Mouse (Mus musculus): ENCODE measurements around the gene Prm1. TPM values are rescaled to one million over a fixed set of nuclear protein-coding genes. Genes with fewer than 3 reads are reported as not detected.
"Not testable (repeated sequence)": the region's sequence is repeated elsewhere in the genome, so short reads cannot be mapped to it uniquely, and the experiment has no call there.

Prm1 gene
- total RNA-seq, 1 experiment from 2014 or later, result not detected

GRCm38 (mm10) chr16:10828461-10828805 lies 22.8 kb upstream of the Prm1 start:
- no peak for ATAC-seq (replicated peaks in 1 of 2; ENCODE audit: insufficient read depth in 1 of 2, low FRiP score in 2 of 2, low TSS enrichment in 1 of 2, low read depth in 1 of 2, poor library complexity in 2 of 2, severe bottlenecking in 2 of 2)

- 0 out of 4 replicates have a peak, but pooled peaks of 1 of the 2 experiments have one; percentile 27 for ATAC-seq (replicated peaks in 1 of 2; ENCODE audit: insufficient read depth in 1 of 2, low FRiP score in 2 of 2, low TSS enrichment in 1 of 2, low read depth in 1 of 2, poor library complexity in 2 of 2, severe bottlenecking in 2 of 2)
These were observed 22.3 kb upstream of the Prm1 start for GRCm38 (mm10) chr16:10827766-10828460.

GRCm38 (mm10) chr16:10827269-10827668 lies 21.6 kb upstream of the Prm1 start:
- no peak for ATAC-seq (replicated peaks in 1 of 2; ENCODE audit: insufficient read depth in 1 of 2, low FRiP score in 2 of 2, low TSS enrichment in 1 of 2, low read depth in 1 of 2, poor library complexity in 2 of 2, severe bottlenecking in 2 of 2)

GRCm38 (mm10) chr16:10825840-10826239 lies 20.2 kb upstream of the Prm1 start:
- no peak for ATAC-seq (replicated peaks in 1 of 2; ENCODE audit: insufficient read depth in 1 of 2, low FRiP score in 2 of 2, low TSS enrichment in 1 of 2, low read depth in 1 of 2, poor library complexity in 2 of 2, severe bottlenecking in 2 of 2)

DNA sequence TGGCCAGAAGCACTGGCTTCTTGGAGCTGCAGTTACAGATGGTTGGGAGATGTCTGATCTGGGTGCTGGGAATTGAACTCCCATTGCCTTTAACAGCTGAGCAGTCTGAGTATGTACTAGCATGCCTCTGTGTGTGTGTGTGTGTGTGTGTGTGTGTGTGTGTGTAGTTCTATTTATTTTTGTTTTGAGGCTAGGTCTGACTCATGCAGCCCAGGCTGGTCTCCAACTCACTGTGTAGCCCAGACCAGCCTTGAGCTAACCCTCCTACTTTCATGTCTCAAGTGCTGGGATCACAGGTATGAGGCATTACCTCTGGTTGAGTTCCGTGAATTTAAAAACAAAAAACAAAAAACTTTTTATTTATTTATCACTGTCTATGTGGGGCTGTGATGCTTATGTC lies 18.9 kb upstream of the Prm1 start:
- ATAC-seq (replicated peaks in 1 of 2; ENCODE audit: insufficient read depth in 1 of 2, low FRiP score in 2 of 2, low TSS enrichment in 1 of 2, low read depth in 1 of 2, poor library complexity in 2 of 2, severe bottlenecking in 2 of 2), result no peak

GRCm38 (mm10) chr16:10821387-10821786 lies 15.7 kb upstream of the Prm1 start:
- ATAC-seq (replicated peaks in 1 of 2; ENCODE audit: insufficient read depth in 1 of 2, low FRiP score in 2 of 2, low TSS enrichment in 1 of 2, low read depth in 1 of 2, poor library complexity in 2 of 2, severe bottlenecking in 2 of 2), result no peak

GRCm38 (mm10) chr16:10819966-10820365 lies 14.3 kb upstream of the Prm1 start:
- ATAC-seq (replicated peaks in 1 of 2; ENCODE audit: insufficient read depth in 1 of 2, low FRiP score in 2 of 2, low TSS enrichment in 1 of 2, low read depth in 1 of 2, poor library complexity in 2 of 2, severe bottlenecking in 2 of 2), result no peak

- ATAC-seq (replicated peaks in 1 of 2; ENCODE audit: insufficient read depth in 1 of 2, low FRiP score in 2 of 2, low TSS enrichment in 1 of 2, low read depth in 1 of 2, poor library complexity in 2 of 2, severe bottlenecking in 2 of 2), result no peak
These were observed 13.0 kb upstream of the Prm1 start for GRCm38 (mm10) chr16:10818579-10819135.

- ATAC-seq (replicated peaks in 1 of 2; ENCODE audit: insufficient read depth in 1 of 2, low FRiP score in 2 of 2, low TSS enrichment in 1 of 2, low read depth in 1 of 2, poor library complexity in 2 of 2, severe bottlenecking in 2 of 2), result peak; percentile 75
These were observed 9.2 kb upstream of the Prm1 start for GRCm38 (mm10) chr16:10814864-10815263.

DNA sequence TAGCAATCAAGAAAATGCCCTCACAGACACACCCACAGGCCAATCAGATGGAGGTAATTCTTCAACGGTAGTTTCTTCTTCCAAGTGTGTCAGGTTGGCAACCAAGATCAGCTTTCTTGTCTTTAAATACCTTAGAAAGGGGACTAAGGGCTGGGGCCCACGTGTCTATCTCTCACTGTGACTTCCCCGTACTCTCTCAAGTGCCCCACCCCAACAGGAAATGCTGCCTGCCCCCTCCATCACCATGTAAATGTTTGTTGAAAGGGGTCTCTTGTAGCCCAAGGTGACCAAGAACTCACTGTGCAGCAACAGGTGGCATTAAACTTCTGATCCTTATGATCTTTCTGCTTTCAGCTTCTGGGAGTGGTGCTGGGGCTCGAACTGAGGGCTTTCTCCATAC lies 8.1 kb upstream of the Prm1 start:
- no peak for ATAC-seq (replicated peaks in 1 of 2; ENCODE audit: insufficient read depth in 1 of 2, low FRiP score in 2 of 2, low TSS enrichment in 1 of 2, low read depth in 1 of 2, poor library complexity in 2 of 2, severe bottlenecking in 2 of 2)

DNA sequence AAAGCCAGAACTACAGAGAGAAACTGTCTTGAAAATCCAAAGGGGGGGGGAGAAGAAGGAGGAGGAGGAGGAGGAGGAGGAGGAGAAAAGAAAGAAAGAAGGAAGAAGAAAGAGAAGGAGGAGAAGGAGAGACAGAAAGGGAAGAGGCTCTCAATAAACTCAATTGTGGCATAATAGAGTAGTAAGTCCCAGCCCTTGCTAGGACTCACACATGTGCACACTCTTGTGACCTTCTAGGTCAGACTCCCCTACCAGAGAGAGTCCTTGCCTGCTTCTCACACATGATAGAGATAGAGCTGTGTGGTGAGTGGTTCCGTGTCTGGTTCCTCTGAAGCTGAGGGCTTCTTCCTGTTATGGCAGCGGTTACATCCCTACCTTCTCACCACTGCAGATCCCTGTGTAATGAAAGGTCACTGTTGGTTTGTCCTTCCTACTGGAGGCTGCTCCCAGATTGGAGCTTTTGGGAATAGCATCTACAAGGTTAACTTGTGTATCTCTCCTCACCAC lies 7.3 kb upstream of the Prm1 start, which contains the start of gene Gm11172:
TSS of gene Gm11172 (plus strand) at position 51 of the 507 bp plus-strand sequence.
- ATAC-seq (replicated peaks in 1 of 2; ENCODE audit: insufficient read depth in 1 of 2, low FRiP score in 2 of 2, low TSS enrichment in 1 of 2, low read depth in 1 of 2, poor library complexity in 2 of 2, severe bottlenecking in 2 of 2), result peak; percentile 19 to 29; a peak in 1 of 4 replicates

DNA sequence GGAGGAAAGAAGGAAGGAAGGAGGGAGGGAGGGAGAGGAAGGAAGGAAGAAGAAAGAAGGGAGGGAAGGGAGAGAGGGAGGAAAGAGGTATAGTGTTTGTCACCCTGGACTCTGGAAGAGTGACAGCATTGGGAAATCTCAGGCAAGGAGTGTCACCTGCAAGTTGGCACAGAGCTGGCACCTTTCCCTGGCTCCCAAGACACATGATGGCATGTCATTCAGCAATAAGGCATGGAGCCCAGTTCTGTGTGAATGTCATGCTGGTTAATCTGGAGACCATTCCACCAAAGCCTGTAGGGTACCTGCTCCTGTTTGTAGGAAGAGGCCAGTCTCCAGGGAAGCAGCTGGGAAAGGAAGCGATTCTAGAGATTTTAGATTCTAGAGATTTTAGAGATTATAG lies 4.7 kb upstream of the Prm1 start:
- ATAC-seq (replicated peaks in 1 of 2; ENCODE audit: insufficient read depth in 1 of 2, low FRiP score in 2 of 2, low TSS enrichment in 1 of 2, low read depth in 1 of 2, poor library complexity in 2 of 2, severe bottlenecking in 2 of 2), result no peak

DNA sequence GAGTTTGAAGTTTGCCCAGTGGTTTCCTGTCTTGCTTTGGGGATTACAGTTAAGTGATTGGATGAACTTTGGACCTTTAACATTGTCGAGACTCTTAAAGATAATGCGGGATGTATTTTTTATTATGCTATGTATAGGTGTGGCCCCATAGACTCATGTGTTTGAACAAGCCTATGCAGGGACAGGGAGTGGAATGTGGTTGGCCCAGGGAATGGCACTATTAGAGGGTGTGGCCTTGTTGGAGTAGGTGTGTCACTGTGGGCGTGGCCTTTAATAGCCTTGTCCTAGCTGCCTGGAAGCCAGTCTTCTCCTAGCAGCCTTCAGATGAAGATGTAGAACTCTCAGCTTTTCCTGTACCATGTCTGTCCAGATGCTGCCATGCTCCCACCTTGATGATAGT lies 3.2 kb downstream of the Prm1 start:
- ATAC-seq (replicated peaks in 1 of 2; ENCODE audit: insufficient read depth in 1 of 2, low FRiP score in 2 of 2, low TSS enrichment in 1 of 2, low read depth in 1 of 2, poor library complexity in 2 of 2, severe bottlenecking in 2 of 2), result not testable (repeated sequence)

- ATAC-seq (replicated peaks in 1 of 2; ENCODE audit: insufficient read depth in 1 of 2, low FRiP score in 2 of 2, low TSS enrichment in 1 of 2, low read depth in 1 of 2, poor library complexity in 2 of 2, severe bottlenecking in 2 of 2), result no peak
These were observed 9.6 kb downstream of the Prm1 start, which contains the start of gene Prm2 for GRCm38 (mm10) chr16:10796034-10796433. Gene Prm2, minus strand, starts transcription at chr16:10796134.

DNA sequence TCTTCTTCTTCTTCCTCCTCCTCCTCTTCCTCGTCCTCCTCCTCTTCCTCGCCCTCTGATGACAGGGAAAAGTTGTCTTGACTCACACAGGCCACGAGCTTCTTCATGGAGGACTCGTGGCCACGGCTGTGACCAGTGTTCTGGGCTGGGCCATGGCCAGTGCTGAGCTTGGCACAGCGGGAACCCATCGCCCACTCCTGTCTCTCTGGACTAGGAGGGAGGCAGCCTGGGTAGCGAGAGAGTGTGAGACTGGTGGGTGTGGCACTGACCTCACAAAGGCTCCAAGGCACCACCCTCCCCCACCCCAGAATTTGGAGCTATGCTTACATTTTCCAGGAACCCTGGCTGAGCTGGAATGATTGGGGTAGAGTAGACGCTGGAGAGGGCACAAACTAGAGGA lies 14.9 kb downstream of the Prm1 start, which contains the start of gene Prm3:
TSS of gene Prm3 (minus strand) at position 213 of the 400 bp plus-strand sequence.
- ATAC-seq (replicated peaks in 1 of 2; ENCODE audit: insufficient read depth in 1 of 2, low FRiP score in 2 of 2, low TSS enrichment in 1 of 2, low read depth in 1 of 2, poor library complexity in 2 of 2, severe bottlenecking in 2 of 2), result no peak

GRCm38 (mm10) chr16:10788866-10789265 lies 16.8 kb downstream of the Prm1 start:
- no peak for ATAC-seq (replicated peaks in 1 of 2; ENCODE audit: insufficient read depth in 1 of 2, low FRiP score in 2 of 2, low TSS enrichment in 1 of 2, low read depth in 1 of 2, poor library complexity in 2 of 2, severe bottlenecking in 2 of 2)

DNA sequence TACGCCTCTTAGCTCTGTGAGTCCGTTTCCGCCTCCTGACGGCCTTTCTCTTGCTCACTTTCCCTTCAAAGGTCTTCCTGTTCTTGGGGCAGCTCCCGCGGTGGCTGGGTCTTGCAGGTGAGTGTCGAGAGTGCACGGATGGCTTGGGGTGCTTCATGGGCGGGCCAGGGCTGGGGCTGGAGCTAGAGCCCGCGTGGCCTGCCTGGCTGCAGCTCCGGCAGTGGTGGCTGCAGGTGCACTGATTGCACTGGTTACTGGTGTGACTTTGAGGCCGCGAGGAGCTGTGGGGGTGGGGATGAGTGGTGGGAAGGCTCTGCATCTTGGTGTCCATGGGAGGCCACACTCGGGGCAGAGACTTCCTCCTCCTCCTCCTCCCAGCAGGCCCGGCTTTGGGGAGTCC lies 17.4 kb downstream of the Prm1 start, which contains the start of gene Tnp2:
TSS of gene Tnp2 (minus strand) at position 390 of the 400 bp plus-strand sequence.
- ATAC-seq (replicated peaks in 1 of 2; ENCODE audit: insufficient read depth in 1 of 2, low FRiP score in 2 of 2, low TSS enrichment in 1 of 2, low read depth in 1 of 2, poor library complexity in 2 of 2, severe bottlenecking in 2 of 2), result no peak

- ATAC-seq (replicated peaks in 1 of 2; ENCODE audit: insufficient read depth in 1 of 2, low FRiP score in 2 of 2, low TSS enrichment in 1 of 2, low read depth in 1 of 2, poor library complexity in 2 of 2, severe bottlenecking in 2 of 2), result no peak
These were observed 18.0 kb downstream of the Prm1 start for GRCm38 (mm10) chr16:10787548-10788058.
